Mouse (Mus musculus): ENCODE measurements around the gene Slain1. TPM values are rescaled to one million over a fixed set of nuclear protein-coding genes. Genes with fewer than 3 reads are reported as not detected.
A peak's percentile ranks its signal among the peaks of the same experiment; 100 is the strongest.
"Not testable (repeated sequence)": the region's sequence is repeated elsewhere in the genome, so short reads cannot be mapped to it uniquely, and the experiment has no call there.

Slain1 gene
- total RNA-seq, 4 experiments from 2014 or later, result 51.1 to 62.7 (median 58.6) TPM

DNA sequence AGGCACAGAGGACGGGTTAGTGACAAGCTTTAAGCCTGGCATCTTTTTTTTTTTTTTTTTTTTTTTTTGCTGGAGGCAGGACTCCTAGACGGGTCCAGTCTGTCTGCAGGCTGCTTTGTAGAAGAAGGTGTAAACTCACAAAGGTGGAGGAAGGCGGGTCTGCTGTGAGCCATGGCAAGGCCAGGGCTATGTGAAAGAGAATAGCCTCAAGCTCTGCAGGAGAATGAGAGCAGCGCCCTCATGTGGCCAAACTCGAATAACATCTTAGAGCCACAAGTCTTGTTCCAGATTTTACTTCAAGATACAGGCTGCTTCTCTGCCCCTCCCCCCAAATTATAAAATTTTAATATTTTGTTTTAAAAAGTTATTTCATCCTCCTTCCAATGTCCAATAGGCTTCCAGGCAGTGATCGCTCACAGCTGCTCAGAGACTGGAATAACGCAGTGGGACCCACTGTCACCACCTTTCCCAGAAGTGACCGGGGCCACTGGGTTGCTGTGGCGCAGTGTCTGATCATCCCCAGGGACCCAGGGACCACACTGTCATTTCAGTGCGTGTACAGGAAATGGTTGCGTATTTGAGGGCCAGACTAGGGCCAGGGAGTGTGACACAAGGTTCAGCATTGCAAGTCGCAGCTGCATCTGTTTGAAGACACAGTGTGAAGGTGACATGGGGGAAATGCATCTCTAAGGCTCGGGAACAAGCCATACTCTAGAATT is 70.8 kb downstream of the Slain1 start:
- peak in 1 of 2 experiments; percentile 40 for DNase-seq (ENCODE audit: low spot score in 2 of 2)

DNA sequence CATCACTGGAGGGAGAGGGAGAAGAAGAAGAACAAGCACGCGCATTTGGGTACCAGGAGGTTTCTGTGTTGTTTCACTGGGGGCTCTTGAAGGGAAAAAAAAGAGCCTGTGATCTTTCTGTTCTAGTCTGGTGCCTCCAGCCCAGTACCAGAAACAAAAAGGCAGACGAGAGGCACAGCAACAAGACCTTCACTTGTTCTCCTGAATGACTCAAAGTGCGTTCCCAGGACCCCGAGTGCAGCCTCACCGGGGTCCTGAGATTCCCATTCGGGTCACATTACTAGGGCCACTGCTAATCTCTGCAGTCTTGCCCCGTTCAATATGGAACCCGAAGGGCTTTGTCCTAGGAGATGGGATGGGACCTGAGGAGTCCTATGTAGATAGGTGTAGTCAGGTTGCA is 73.3 kb downstream of the Slain1 start:
- no peak for DNase-seq (ENCODE audit: low spot score in 2 of 2)

DNA sequence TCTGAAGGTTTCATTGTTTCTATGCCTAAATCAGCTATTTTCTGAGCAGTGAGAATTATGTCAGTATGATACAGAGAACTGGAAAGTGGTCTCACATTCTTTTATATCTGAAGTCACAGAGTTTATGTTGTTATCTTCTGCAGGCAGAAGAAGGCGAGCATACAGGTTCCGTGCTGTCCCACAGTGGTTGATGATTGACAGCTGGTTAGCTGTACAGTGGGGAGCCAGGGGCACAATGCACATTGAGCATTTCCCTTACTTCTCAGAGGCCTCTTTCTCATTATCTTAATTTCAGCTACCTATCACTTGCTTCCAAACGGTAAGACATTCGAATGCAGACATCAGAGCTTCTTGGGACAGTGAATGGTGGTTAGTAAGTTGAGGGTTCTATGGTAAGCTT is 73.8 kb downstream of the Slain1 start:
- DNase-seq (ENCODE audit: low spot score in 2 of 2), result no peak

DNA sequence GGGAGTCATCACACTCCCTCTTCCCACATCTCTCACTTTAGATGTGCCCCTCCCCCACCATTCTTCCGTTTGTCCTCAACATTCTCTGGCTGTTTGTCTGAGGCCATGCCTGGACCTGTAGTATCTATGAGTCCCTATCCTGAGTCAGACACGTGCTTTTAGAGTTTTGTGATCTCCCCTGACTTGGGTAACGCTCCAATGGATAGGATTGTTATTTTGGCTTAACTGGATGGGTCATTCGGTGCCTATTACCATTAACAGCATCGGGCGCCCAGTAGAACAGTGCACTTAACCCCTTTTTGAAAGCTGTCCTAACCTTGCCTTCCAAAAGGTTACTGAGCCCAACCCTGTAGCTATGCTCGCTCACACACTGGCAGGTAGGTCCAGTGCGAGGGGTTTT is 78.5 kb downstream of the Slain1 start:
- DNase-seq (ENCODE audit: low spot score in 2 of 2), result no peak

DNA sequence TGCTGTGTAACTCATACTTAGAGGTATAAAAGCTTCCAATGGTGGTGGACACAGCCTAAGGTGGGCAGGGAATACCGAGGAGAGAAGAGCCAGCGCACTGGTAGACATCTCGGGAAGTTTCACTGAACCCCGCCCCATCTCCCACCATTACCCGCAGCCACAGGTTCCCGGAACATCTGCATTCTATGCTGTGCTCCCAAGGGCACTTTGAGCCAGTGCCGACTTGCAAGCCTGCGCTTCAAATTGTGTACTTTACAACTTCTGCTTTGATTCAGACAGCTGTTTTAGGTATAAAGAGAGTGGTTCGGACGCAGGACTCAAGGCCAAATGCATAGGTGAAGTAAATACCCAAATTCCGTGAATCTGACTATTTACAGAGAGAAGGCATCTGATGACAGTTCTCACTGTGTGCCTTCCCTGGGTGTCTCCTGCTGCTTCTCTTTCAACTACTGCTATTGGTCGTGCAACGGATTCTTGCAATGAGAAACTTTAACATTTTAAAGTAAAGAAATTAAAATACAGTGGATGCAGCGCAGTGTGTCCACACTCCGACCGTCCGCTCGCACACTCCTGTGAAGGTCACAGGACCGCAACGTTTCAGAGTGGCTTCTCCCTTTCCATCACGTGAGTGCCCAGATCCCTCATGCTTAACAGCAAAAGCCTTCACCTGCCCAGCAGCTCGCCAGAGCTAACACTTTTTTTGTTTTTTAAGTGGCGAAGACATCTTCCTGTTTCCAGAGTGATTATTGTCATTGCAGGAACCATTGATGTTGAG is 79.1 kb downstream of the Slain1 start:
- DNase-seq (ENCODE audit: low spot score in 2 of 2), result no peak

DNA sequence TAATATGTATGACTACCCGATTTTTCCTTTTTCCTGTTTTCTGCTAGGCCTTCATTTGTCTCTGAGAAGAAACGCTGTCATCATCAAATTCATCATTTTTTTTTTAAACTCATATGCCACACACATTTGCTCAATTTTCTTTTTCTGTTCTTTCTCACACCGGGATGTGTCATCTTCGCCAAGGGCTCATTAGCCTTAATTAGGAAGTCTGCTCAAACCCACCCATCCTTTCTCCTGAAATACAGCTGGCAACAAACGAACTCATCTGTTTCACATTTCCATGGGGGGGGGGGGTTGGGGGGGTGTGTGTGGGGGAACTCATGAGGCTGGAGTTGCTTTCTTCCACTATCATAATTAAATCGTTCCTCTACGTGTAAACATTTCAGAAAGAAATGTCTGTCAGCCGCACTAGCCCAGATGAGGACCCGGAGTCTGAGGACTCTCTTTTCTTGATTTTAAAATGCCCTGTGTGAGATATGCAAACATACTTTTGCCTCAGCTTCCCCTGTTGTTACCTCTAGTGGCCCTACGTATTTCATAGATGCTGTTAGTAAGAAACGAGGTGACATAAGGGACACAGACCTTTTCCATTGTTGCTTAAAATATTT is 79.8 kb downstream of the Slain1 start:
- no peak for DNase-seq (ENCODE audit: low spot score in 2 of 2)

DNA sequence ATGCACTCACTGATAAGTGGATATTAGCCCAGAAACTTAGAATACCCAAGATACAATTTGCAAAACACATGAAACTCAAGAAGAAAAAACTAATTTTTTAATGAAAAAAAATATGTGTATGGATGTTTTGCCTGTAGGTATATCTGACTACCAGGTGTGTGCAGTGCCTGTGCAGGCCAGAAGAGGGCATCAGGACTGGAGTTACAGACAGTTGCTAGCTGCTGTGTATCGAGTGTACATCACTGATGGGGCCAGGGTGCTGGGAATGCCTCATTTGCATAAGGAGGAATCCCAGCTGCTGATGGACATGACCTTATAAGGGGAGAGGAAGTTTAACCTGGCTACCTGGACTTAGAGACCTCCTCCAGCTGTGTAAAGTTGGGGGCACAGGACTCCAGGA is 82.6 kb downstream of the Slain1 start:
- no peak for DNase-seq (ENCODE audit: low spot score in 2 of 2)

DNA sequence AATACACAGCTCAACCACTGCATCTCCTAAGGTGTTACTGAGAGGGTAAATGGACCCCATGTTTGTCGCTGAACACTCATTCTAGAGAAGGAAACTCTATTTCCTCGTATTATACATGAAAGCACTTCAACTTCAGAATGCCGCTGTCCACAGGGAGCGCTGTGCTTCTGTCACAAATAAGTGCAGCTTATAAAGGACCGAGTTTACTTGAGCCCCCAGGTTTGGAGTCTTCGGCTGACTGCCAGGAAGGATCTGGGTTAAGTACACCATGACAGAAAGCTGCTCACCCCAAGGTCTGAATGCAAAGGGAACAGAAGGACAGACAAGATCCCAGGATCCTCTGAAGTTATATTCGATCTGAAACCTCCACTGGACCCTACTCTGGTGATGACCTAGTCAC is 91.2 kb downstream of the Slain1 start:
- DNase-seq (ENCODE audit: low spot score in 2 of 2), result no peak

DNA sequence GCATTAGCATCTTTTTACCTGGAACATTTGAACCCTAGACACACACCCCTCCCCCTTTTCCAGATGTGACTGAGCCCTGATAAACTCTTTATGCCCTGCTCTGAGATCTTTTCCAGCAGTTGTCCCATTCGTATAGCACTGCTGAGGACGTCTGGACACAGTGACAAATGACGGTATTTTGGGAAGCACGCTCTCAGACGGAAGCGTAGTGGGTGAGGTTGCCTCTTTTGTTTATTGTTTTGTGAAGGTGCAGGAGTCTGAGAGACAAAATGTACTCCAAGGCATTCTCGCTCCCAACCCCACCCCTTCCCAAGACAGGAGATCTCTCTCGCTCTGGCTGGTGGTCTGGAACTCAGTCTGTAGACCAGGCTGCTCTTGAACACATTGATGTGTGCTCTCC is 92.1 kb downstream of the Slain1 start:
- no peak for DNase-seq (ENCODE audit: low spot score in 2 of 2)

DNA sequence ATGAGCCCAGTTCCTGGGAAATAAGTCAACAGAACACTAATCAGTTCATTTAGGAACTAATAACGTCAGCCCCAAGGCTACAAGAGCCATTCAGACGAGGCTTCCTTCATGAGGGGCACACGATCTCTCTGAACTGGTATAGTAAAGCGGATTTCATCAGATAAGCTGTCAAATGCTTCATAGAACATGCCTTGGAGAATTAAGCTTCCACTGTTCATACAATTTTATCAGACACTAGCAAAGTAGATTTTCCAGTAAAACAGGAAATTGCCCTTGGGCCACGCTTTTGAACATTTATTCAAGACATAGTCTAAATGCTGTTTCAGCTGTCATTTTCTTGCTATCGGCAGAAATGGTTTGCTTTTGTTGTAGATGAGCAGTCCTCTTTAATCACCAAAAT is 97.3 kb downstream of the Slain1 start:
- DNase-seq (ENCODE audit: low spot score in 2 of 2), result no peak

DNA sequence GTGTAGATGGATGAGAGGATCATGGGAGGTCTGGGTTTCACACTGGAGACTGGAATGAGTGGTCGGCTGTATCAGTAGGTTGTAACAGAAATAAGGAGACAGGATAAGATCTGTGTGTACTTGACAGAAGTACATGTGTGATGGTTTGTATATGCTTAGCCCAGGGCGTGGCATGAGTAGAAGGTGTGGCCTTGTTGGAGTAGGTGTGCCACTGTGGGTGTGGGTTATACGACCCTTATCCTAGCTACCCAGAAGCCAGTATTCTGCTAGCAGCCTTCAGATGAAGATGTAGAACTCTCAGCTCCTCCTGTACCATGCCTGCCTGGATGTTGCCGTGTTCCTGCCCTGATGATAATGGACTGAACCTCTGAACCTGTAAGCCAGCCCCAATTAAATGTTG is 100.6 kb downstream of the Slain1 start:
- DNase-seq (ENCODE audit: low spot score in 2 of 2), result not testable (repeated sequence)

DNA sequence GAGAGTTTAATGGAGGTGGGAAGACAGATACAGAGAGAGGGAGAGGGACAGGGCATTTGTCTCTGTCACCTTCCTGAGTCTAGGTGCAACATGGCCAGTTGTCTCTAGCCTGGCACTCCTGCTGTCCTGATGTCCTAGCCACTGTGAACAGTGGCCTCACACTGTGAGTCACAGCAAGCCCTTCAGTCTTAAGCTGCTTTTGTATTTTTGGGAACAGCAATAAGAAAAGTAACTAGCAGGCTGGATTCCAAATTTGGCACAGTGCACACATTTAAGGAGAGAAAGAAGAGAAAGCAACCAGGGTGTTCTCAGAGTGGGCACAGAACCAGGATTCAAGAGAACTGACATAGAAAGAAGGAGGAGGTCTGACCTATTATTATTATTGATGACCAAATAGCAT is 101.4 kb downstream of the Slain1 start:
- peak in 1 of 2 experiments; percentile 28 for DNase-seq (ENCODE audit: low spot score in 2 of 2)

DNA sequence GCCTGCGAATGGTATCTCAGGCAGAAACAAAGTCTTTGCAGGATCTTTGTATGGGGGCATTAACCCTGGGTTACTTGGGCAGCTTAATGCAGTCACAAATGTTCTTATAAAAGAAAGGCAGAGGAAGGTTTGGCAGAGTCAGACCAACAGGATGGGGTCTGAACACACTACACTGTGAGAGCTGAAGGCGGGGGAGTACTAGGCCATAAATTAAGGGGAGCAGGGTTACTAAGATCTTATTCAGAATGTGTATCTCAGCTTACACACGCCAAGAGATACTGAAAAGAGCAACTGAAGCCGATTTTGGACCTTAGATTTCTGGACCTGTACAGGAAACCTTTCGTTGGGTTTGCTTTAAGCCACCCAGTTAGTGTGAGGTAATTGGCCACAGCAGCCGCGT is 102.7 kb downstream of the Slain1 start:
- no peak for DNase-seq (ENCODE audit: low spot score in 2 of 2)

DNA sequence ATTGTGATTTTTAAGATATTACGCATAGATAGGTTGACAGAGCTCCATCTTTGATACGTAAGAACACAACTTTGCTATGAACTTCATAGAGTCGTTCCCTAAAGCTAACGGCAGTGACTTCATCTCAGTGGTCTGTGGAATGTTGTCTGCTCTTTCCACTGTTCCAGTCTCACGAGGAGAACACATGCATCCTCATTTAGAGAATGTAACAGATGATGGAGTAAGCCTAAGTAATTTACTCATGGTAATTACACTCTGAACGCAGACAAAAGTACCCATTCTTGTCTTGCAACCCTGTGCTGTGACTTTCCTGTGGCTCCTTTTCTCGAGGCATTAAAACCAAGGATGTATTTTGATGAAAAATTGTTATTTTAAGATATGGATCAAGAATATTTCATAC is 104.0 kb downstream of the Slain1 start:
- no peak for DNase-seq (ENCODE audit: low spot score in 2 of 2)

DNA sequence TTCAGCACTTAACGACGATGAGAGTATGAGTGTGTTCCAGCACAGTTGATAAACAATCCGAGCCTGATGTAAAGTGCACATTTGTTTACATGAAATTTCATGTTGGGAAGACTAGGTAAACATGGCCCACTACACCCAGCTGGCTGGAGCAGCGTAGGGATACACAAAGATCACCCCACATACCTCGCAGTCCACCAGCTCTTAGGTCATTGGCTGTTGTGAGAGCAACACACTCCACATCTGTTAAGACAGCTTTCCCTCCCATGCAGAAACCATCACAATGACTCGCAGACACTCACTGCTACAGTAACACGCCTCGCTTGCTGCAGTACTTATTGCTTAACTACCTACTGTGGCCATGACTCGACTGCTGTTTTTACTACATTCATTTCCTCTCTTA is 104.4 kb downstream of the Slain1 start:
- DNase-seq (ENCODE audit: low spot score in 2 of 2), result no peak

Small RNA genes lying within 50 kb of the gene (microRNA-seq; reads per million reads assigned to microRNA genes)
- 0 to 0.84 reads per million in 2 experiments for gene Gm22877

Other genes starting within 250 kb of the Slain1 start
- 1 to 10 TPM; 1.2 to 1.5 (median 1.4) TPM for gene Scel, start 136.9 kb upstream of the Slain1 start, total RNA-seq (2022)
- 10 to 100 TPM; 37.5 to 40.3 (median 38.6) TPM for gene Ednrb, start 194.2 kb downstream of the Slain1 start, total RNA-seq (2022)

Measured in left cerebral cortex, adult 8-10 months (tissue).